Mouse (Mus musculus): Measurements from ENCODE around the gene 6030458C11Rik.

6030458C11Rik gene

GRCm38 (mm10) chr15:12824197-12824952 is at the start of gene 6030458C11Rik, which contains the start of gene Drosha:
6030458C11Rik (minus strand) TSS chr15:12824649.
Drosha (plus strand) TSS chr15:12824815.
- WGBS: under 1% methylated on average over 67 of the region's 67 CpGs

GRCm38 (mm10) chr15:12867269-12867668 is 42.8 kb upstream of the 6030458C11Rik start:
- WGBS: 88% methylated on average over 8 of the region's 8 CpGs

- WGBS: 71% methylated on average over 7 of the region's 7 CpGs
Measured at GRCm38 (mm10) chr15:12865595-12866314, 41.3 kb upstream of the 6030458C11Rik start.

DNA sequence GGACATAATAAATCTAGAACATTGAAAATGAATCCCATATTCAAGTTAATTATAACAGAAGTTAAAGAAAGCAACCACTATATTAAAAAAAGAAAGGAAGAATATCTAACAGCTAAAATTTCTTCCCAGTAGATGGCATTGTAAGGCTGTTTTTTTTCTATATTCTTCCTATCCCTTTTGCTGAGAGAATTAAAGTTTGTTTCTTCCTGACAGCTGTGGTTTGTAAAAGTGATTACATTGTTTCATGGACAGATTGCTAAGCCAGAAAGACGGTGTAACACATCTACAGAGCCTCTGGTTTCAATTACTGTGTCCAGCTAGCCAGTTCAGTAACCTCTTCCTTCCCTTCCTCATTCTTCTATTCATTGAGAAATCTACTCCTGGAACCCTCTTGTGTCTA is 39.2 kb upstream of the 6030458C11Rik start:
- 28% methylated on average over 1 of the region's 1 CpGs for WGBS

- WGBS: 71% methylated on average over 3 of the region's 3 CpGs
Measured at GRCm38 (mm10) chr15:12862061-12862460, 37.6 kb upstream of the 6030458C11Rik start.

- WGBS: over 99% methylated on average over 3 of the region's 3 CpGs
Measured at GRCm38 (mm10) chr15:12858645-12859044, 34.2 kb upstream of the 6030458C11Rik start.

DNA sequence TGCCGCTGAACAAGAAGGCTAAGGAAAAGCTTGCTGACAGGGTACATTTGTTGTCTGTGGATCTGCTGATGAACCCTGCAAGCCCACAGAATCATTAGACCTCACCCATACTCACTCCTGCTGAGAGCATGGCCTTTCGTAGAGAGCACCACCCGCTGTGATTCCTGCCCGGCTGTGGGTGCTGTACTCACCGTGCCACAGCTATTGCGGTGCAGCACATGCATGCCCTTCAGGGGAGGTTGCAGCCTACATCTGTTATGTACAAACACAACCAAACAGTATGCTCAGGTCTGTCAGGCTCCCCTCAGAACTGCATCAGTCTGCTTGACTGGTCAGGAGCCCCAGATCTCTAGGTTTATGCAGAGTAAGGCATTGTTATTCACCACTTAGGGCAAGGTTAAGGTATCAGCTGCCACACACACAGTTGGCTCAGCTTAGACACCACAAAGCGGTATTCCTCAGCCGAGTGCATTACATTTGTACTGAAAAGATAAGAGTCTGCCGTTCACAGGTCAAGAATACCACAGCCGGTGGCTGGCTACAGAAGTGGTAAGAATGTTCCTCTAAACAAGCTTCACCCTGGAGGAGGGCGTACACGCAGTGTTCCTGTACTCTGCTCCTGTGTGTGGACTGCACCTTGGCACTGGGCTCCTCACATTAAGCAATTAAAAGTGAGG is 33.5 kb upstream of the 6030458C11Rik start:
- 93% methylated on average over 12 of the region's 12 CpGs for WGBS

GRCm38 (mm10) chr15:12856780-12857179 is 32.3 kb upstream of the 6030458C11Rik start:
- 96% methylated on average over 6 of the region's 6 CpGs for WGBS

DNA sequence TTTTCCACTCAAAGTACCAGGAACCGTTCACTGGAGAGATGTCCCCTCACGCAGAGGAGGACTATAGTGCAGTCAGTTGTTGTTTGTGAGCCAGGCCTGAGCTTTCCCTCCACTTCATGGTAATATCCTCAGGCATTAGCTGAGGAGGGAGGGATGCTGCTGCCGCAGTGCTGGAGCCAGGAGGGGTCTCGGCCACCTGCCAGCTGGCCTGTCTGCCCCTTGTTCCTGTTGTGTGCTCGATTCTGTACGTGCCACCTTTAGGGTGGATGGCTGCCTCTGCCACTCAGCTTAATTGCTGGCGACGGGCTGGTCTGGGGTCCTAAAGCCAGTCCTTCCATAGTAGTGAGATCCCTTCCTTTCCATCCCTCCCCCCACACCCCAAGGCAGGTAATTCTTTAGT is 29.0 kb upstream of the 6030458C11Rik start:
- WGBS: 89% methylated on average over 8 of the region's 8 CpGs

DNA sequence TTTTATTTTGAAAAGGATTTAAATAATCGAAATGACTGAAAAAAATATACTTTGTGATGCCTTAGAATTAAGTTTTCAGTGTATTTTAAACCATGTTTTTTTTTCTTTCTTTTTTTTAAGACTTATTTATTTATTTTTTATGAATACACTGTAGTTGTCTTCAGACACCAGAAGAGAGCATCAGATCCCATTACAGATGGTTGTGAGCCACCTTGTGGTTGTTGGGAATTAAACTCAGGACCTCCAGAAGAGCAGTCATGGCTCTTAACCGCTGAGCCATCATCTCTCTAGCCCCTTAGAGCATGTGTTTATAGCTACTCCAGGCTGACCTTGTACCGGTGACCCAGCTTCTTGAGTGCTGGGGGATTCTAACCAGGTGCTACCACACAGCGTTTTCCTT is 24.9 kb upstream of the 6030458C11Rik start:
- WGBS: 81% methylated on average over 4 of the region's 4 CpGs

GRCm38 (mm10) chr15:12848196-12848975 is 23.9 kb upstream of the 6030458C11Rik start:
- WGBS: 67% methylated on average over 11 of the region's 11 CpGs

- 82% methylated on average over 7 of the region's 7 CpGs for WGBS
Measured at GRCm38 (mm10) chr15:12842833-12843232, 18.4 kb upstream of the 6030458C11Rik start.

GRCm38 (mm10) chr15:12840737-12841136 is 16.3 kb upstream of the 6030458C11Rik start:
- WGBS: 94% methylated on average over 11 of the region's 11 CpGs

DNA sequence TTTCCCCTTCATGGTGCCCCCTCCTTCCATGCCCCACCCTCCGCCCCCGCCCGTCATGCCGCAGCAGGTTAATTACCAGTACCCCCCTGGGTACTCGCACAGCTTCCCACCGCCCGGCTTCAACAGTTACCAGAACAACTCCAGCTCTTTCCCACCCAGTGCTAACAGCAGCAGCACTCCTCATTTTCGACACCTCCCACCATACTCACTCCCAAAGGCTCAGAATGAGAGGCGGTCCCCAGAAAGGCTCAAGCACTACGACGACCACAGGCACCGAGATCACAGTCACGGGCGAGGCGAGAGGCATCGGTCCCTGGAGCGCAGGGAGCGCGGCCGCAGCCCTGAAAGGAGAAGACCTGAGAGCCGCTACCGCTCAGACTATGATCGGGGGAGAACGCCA is 9.8 kb upstream of the 6030458C11Rik start:
- WGBS: 86% methylated on average over 24 of the region's 24 CpGs

GRCm38 (mm10) chr15:12833385-12833784 is 8.9 kb upstream of the 6030458C11Rik start:
- 98% methylated on average over 31 of the region's 31 CpGs for WGBS

- 95% methylated on average over 4 of the region's 4 CpGs for WGBS
Measured at GRCm38 (mm10) chr15:12832599-12832998, 8.2 kb upstream of the 6030458C11Rik start.

DNA sequence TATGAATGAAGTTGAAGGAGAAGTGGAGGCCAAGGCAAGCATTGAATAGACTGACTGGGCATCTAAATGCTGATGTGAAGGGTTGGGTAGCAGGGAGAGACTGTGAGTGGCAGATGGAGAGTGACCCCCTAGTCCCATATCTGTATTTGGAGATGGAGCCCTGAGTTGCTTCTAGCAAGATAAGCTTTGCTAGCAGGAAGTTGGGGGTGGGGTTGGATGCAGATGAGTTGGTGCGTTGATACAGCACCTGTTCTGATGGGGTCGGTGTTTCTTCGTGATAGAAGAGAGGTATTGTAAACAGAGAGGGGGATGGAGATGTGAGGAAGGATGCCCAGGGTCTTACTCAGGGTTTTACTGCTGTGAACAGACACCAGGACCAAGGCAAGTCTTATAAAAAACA is 5.4 kb upstream of the 6030458C11Rik start:
- 94% methylated on average over 3 of the region's 3 CpGs for WGBS

DNA sequence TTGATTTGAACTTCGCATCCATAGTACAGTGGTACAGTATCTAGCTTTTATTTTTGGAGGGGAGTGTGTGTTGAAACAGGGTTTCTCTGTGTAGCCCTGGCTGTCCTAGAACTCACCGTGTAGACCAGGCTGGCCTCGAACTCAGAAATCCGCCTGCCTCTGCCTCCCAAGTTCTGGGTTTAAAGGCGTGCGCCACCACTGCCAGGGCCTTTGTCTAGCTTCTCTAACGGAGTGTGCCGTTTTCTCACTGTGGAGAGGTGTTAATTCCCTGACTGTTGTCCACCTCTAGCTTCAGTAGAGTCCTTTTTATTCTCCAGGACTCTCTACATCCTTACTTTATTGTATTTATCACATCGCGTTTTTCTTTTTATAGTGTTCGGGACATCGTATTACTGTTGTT is 959 bp upstream of the 6030458C11Rik start:
- 55% methylated on average over 12 of the region's 12 CpGs for whole genome bisulfite sequencing

GRCm38 (mm10) chr15:12824965-12825364 is 516 bp upstream of the 6030458C11Rik start:
- WGBS: under 1% methylated on average over 31 of the region's 31 CpGs

DNA sequence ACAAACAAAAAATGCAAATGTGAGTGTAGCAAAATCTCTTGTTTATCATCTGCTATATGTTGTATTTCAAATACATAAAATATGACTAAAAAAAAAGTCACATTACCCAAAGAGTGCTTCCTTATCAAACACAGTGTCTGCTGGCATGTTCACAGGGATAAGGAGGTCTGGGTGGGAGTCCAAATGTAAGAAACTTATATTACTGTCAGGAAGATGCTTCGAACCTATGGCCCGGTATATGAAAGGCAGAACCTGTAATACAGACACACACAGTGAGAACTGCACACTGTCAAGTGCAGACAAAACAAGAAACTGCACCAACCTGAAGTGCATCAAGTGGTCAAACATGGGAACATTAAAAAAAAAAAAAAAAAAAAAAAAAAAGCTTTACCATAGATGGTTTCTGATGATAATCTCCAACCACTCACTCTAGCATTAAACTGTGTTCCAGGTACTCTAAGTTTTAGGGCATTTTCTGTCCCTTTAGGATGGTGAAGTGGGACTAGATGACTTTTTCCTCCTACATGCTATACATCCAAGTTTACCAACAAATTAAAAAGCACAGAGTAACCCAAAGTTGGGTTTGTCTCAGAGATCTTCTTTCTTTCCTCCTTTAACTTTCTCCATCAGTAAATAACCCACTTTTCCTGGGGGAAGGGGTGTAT is 862 bp downstream of the 6030458C11Rik start:
- WGBS: 93% methylated on average over 2 of the region's 2 CpGs

Measured in cerebral cortex, adult 2 months (tissue).